Mouse (Mus musculus) spleen, adult 2 months (tissue): ENCODE data around the gene Sbno2. TPM values are rescaled to one million over a fixed set of nuclear protein-coding genes. Genes with fewer than 3 reads are reported as not detected.
A peak's percentile ranks its signal among the peaks of the same experiment; 100 is the strongest.

ENCODE experiments used
- DNase-seq, 2 experiments: peaks; one replicate each; pipeline versions ENCODE4 v3.0.0 to v3.0.0-alpha.2; 2012 to 2021; ENCODE audit warnings: low spot score in 2 of 2, low read depth in 1 of 2
- H3K27ac ChIP-seq: fragments of 200-500 bp; 2 replicates; pipeline ENCODE4 v1.5.1; 2012; ENCODE audit warnings: low read length, inconsistent platforms; ENCODE audit not compliant: insufficient read depth
- H3K27me3 ChIP-seq: fragments of 200-500 bp; 2 replicates; pipeline ENCODE4 v1.6.1; 2012; ENCODE audit warnings: mild to moderate bottlenecking, moderate library complexity, low read length, inconsistent platforms; ENCODE audit not compliant: control insufficient read depth, insufficient read depth
- H3K36me3 ChIP-seq: fragments of 200-500 bp; 2 replicates; pipeline ENCODE4 v1.6.1; 2012; ENCODE audit warnings: mild to moderate bottlenecking, low read length, inconsistent platforms; ENCODE audit not compliant: control insufficient read depth, insufficient read depth
- H3K4me1 ChIP-seq: fragments of 200-500 bp; 2 replicates; pipeline ENCODE4 v1.6.1; 2011; ENCODE audit warnings: inconsistent platforms; ENCODE audit not compliant: control insufficient read depth, insufficient read depth, insufficient read length
- H3K4me3 ChIP-seq: fragments of 200-500 bp; 2 replicates; pipeline ENCODE4 v1.5.1; 2011; ENCODE audit warnings: mild to moderate bottlenecking, inconsistent platforms; ENCODE audit not compliant: insufficient read depth, insufficient read length; ENCODE audit errors: extremely low read depth
- CTCF ChIP-seq: fragments of 200-500 bp; IDR thresholded peaks from 2 replicates; pipeline ENCODE4 v1.5.1; 2011; ENCODE audit warnings: mild to moderate bottlenecking, inconsistent platforms; ENCODE audit not compliant: insufficient read depth, insufficient read length, insufficient replicate concordance; ENCODE audit errors: extremely low read depth
- POLR2A ChIP-seq: fragments of 200-500 bp; IDR thresholded peaks from 2 replicates; pipeline ENCODE4 v1.6.1; 2011; ENCODE audit warnings: low read depth, low read length, inconsistent platforms
- WGBS: fragments of 180-500 bp; shearing (Covaris S2); methylation state at CpG from one replicate; pipeline ENCODE4 v1.1.7; 2018; 5-methylcytosine and 5-hydroxymethylcytosine counted together
- polyA plus RNA-seq: library from polyadenylated mRNA; depleted of rRNA; stranded (reverse); fragments of >200 nt; gene quantifications from 2 replicates; pipeline ENCODE4 v1.2.3, GENCODE M21; 2012

Gene Sbno2
- polyA plus RNA-seq, 1 experiment: 95.0 TPM

- H3K36me3 ChIP-seq: peaks cover 26% of the 10 kb centered on the region
- H3K4me3 ChIP-seq: no peak overlapping the region
- DNase-seq: no peak
- peaks cover 7% of the 10 kb centered on the region; the same call in 1 of the 2 replicates for H3K4me1 ChIP-seq
- H3K27ac ChIP-seq: peak overlapping the region; percentile 35
- peaks cover 3% of the 10 kb centered on the region; the same call in 1 of the 2 replicates for H3K27me3 ChIP-seq
- TF ChIP-seq CTCF (no peak), POLR2A (no peak)
- 50% methylated on average over 8 of the region's 8 CpGs for WGBS
These were observed 28.0 kb upstream of the Sbno2 start for GRCm38 (mm10) chr10:80133226-80133849.

GRCm38 (mm10) chr10:80131952-80132350 lies 26.6 kb upstream of the Sbno2 start:
- Histone ChIP-seq H3K27me3 (no peaks in the 10 kb centered on the region), H3K27ac (no peak overlapping the region), H3K4me3 (no peak overlapping the region), H3K36me3 (peaks cover 35% of the 10 kb centered on the region), H3K4me1 (peaks cover 6% of the 10 kb centered on the region; the same call in 1 of the 2 replicates)
- TF ChIP-seq CTCF (no peak), POLR2A (no peak)
- 86% methylated on average over 27 of the region's 27 CpGs for WGBS
- DNase-seq: no peak

- TF ChIP-seq POLR2A: no peak
- no peak for TF ChIP-seq CTCF
- H3K4me1 ChIP-seq: peaks cover 6% of the 10 kb centered on the region; the same call in 1 of the 2 replicates
- H3K27ac ChIP-seq: no peak overlapping the region
- no peak for DNase-seq
- WGBS: 80% methylated on average over 55 of the region's 55 CpGs
- H3K27me3 ChIP-seq: no peaks in the 10 kb centered on the region
- H3K4me3 ChIP-seq: no peak overlapping the region
- peaks cover 38% of the 10 kb centered on the region for H3K36me3 ChIP-seq
These were observed 26.1 kb upstream of the Sbno2 start for GRCm38 (mm10) chr10:80131316-80131951.

- no peak for DNase-seq
- Histone ChIP-seq H3K27me3 (no peaks in the 10 kb centered on the region), H3K36me3 (peaks cover 47% of the 10 kb centered on the region), H3K27ac (no peak overlapping the region), H3K4me1 (peaks cover 6% of the 10 kb centered on the region; the same call in 1 of the 2 replicates), H3K4me3 (no peak overlapping the region)
- WGBS: 96% methylated on average over 18 of the region's 18 CpGs
- TF ChIP-seq POLR2A (no peak), CTCF (no peak)
These were observed 25.1 kb upstream of the Sbno2 start for GRCm38 (mm10) chr10:80130403-80131031.

- H3K4me3 ChIP-seq: no peak overlapping the region
- H3K36me3 ChIP-seq: peaks cover 49% of the 10 kb centered on the region
- no peak overlapping the region for H3K27ac ChIP-seq
- DNase-seq: no peak
- H3K27me3 ChIP-seq: no peaks in the 10 kb centered on the region
- H3K4me1 ChIP-seq: peaks cover 6% of the 10 kb centered on the region; the same call in 1 of the 2 replicates
- TF ChIP-seq CTCF: no peak
- TF ChIP-seq POLR2A: no peak
- WGBS: 97% methylated on average over 9 of the region's 9 CpGs
These were observed 24.5 kb upstream of the Sbno2 start for GRCm38 (mm10) chr10:80129846-80130245.

- Histone ChIP-seq H3K4me3 (no peak overlapping the region), H3K27ac (no peak overlapping the region), H3K36me3 (peaks cover 56% of the 10 kb centered on the region), H3K27me3 (no peaks in the 10 kb centered on the region), H3K4me1 (no peaks in the 10 kb centered on the region)
- no peak for DNase-seq
- TF ChIP-seq CTCF: no peak
- no peak for TF ChIP-seq POLR2A
- WGBS: 94% methylated on average over 8 of the region's 8 CpGs
These were observed 22.5 kb upstream of the Sbno2 start for GRCm38 (mm10) chr10:80127920-80128319.
